Mouse (Mus musculus): ENCODE results near the gene Olfr785.
"Not testable (repeated sequence)": the region's sequence is repeated elsewhere in the genome, so short reads cannot be mapped to it uniquely, and the experiment has no call there.

Olfr785 gene

GRCm38 (mm10) chr10:129405126-129405525 lies at the start of gene Olfr785:
Gene Olfr785 (plus strand): TSS chr10:129405426.
- no peak for DNase-seq (ENCODE audit: low spot score in 2 of 2)

GRCm38 (mm10) chr10:129356496-129356895 lies 48.7 kb upstream of the Olfr785 start:
- DNase-seq (ENCODE audit: low spot score in 2 of 2) = not testable (repeated sequence)

- DNase-seq (ENCODE audit: low spot score in 2 of 2) = no peak
Observed at GRCm38 (mm10) chr10:129357307-129357706, 47.9 kb upstream of the Olfr785 start.

- not testable (repeated sequence) for DNase-seq (ENCODE audit: low spot score in 2 of 2)
Observed at GRCm38 (mm10) chr10:129374051-129374450, 31.2 kb upstream of the Olfr785 start.

GRCm38 (mm10) chr10:129383783-129384182 lies 21.4 kb upstream of the Olfr785 start, which contains the start of gene Olfr784:
Gene Olfr784 (plus strand): TSS chr10:129384083.
- no peak for DNase-seq (ENCODE audit: low spot score in 2 of 2)

- DNase-seq (ENCODE audit: low spot score in 2 of 2) = no peak
Observed at GRCm38 (mm10) chr10:129400892-129401291, 4.3 kb upstream of the Olfr785 start.

GRCm38 (mm10) chr10:129427006-129427405 lies 21.8 kb downstream of the Olfr785 start, which contains the start of gene Olfr786:
Gene Olfr786 (plus strand): TSS chr10:129427306.
- DNase-seq (ENCODE audit: low spot score in 2 of 2) = no peak
